Mouse (Mus musculus) adipocyte (in vitro differentiated cells): ENCODE results near the gene Ush2a.

Source experiments
- DNase-seq: peaks from one replicate; pipeline ENCODE4 v3.0.0-alpha.2; 2016; ENCODE audit warnings: low spot score

Gene Ush2a

GRCm38 (mm10) chr1:188772516-188773229 lies 510.9 kb downstream of the Ush2a start:
- no peak for DNase-seq

GRCm38 (mm10) chr1:188773631-188774030 lies 511.8 kb downstream of the Ush2a start:
- no peak for DNase-seq

DNA sequence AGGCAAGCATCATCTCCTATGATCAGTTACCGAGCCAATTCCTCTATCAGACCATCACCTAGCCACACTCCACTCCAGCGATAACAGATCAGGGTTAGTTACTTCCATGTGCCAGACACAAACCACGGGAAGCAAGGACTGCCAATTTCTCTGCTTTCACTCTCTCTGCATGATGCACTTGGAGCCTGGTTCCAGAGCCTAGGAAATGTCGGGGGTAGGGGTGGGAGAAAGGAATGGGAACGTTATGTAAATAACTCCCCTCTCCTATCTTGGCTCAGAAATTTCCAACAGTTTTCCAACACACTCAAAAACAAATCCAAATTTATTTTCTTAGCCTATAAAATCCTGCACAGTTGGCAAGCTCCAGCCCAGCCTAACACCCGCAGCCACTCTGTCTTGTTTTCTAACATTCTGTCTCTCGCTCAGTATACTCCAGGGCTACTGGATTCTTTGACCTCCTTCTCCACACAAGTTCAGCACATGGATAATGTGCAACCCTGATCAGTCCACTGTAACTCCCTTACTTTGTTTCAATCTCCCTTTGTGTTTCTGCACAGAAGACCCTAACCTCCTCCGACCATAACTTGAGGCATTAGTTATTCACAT lies 515.8 kb downstream of the Ush2a start:
- DNase-seq: no peak

GRCm38 (mm10) chr1:188785056-188785455 lies 523.2 kb downstream of the Ush2a start:
- no peak for DNase-seq

DNA sequence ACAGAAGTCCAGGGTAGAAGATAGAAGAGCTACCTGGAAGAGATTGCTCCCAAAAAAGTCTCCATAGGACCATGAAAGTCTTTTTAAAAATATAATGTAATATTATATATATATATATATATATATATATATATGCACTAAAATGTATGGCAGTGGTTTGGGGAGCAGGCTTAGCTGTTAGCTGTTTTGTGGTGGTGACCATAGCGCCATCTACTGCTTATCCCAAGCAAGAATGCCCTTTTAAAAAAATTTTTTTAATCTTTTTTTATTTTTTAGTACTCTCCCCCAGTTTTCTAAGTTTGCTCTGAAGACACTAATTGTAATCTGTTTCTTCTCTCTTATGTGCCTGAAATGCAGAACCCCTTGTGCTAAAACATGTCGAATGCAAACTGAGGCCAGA lies 543.2 kb downstream of the Ush2a start:
- peak; percentile 9 for DNase-seq

DNA sequence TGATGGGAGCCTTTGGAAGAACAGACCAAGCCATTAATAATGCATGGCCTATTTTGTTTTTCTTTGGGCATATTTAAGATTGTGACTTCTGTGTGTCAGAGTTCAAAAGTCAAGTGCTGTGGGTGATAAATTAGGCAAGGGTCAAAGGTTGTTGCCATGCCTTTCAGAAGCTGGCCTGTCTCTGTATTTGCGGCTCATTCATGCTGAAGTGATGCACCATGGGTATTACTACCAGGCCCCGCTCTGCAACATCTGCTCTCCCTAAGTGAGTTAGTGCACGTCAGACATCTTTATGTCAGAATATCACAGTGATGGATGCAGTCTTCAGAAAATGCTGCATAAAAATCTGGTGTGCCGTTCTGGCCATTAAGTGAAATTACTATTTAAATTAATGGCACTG lies 544.0 kb downstream of the Ush2a start:
- no peak for DNase-seq

DNA sequence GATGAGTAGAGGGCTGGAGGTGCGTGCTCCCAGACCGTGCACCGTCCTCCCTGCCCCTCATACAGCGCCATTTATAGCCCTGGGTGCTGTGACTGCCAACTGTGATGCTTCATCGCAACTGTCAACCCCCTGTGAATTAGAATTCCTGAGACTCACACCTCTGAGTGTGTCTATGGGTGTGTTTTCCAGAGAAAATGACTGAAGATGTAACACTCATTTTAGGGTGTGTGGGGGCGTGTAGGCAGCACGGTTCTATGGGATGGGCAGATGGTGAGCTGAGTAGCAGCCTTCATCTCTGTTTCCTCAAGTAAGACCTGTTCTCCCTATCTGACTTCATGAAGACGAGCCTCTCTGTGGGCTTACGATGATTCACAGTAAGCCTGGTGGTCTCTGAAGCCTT lies 548.8 kb downstream of the Ush2a start:
- DNase-seq: no peak

GRCm38 (mm10) chr1:188815072-188815471 lies 553.2 kb downstream of the Ush2a start:
- no peak for DNase-seq

- no peak for DNase-seq
These were observed 562.4 kb downstream of the Ush2a start for GRCm38 (mm10) chr1:188824195-188824594.

DNA sequence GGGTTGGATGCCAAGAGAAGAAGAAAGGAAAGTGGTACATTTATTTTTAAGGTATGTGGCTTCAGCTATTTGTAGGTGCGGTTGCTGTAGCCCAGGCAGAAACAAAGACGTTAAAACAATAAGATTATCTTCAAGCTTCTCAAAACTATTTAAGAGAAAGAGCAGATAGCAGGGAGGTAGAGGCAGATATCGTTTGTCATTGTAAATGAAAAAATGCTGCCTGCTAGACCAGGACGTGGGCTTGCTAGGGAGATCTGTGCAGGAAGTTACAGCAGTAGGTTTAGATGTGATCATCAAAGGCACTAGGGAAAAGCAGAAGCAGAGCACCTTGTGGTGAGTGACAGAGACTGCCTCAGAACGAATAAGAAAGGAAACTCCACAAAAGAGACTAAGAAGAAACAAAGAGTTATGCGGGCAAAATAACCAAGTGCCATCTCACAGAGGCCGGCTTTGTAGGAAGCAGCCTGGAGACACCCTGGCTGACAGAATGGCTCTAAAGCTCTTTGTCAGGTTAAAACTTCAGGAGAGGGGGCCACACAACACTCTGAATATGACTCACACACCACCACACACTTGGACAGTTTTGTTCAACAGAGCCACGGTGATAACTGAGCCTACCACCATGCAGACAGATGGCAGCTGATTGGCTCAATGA lies 563.2 kb downstream of the Ush2a start:
- no peak for DNase-seq

DNA sequence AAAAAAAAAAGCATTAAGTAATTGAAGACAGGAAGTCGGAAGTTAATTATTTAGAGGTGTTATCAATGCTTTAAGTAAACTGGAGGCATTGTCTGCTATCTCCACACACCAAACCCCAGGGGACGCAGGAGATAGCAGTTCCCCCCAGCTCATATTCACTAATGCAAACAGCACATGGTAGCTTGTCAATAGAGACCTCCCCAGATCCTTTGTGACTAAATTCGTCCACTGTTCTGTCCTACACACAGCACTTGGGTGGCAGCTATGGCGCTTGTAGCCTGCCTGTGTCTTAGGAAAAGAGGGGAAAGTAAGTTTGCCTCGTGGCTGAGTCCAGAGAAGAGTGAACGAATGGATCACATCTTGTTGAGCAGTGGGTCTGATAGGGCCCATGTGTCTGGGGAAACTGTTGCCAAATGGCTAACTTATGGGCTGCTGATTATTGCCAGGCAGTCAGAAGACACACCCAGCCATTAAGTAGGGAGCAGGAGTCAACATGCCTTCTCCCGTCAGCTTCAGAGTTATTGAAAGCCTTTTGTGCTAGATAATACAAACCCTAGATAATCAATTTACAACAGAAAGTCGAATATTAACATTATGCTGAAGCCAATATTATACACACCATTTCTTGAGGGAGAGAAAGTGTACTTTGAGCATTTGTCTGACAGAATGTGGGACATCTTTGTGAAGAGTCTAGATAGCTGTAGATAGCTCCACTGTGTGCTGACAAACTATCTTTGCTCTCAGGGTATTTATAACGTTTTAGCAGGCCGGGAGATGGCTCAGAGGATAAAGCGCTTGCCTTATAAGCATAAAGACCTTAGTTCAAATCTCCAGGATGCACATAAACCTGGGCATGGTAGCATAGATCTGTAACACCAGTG lies 568.9 kb downstream of the Ush2a start:
- no peak for DNase-seq

- no peak for DNase-seq
These were observed 572.1 kb downstream of the Ush2a start for GRCm38 (mm10) chr1:188833906-188834305.

DNA sequence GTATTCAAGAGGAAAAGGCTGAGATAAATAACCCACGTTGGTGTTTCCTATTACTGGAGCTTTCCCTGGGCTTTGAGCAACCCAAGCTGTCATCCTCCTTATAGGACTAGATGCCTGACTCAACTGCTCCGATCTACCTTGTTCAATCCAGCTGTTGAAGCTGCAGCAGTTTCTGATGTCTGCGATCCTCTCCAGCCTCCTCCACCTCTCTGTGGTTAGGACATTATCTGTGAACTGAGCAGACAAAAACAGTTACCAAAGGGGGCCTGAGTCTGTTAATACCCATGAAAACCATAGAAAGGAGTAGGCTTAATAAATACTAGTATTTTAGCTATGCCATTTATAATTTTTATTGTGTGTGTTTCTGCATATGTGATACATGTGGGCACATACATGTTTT lies 572.9 kb downstream of the Ush2a start:
- DNase-seq: no peak

DNA sequence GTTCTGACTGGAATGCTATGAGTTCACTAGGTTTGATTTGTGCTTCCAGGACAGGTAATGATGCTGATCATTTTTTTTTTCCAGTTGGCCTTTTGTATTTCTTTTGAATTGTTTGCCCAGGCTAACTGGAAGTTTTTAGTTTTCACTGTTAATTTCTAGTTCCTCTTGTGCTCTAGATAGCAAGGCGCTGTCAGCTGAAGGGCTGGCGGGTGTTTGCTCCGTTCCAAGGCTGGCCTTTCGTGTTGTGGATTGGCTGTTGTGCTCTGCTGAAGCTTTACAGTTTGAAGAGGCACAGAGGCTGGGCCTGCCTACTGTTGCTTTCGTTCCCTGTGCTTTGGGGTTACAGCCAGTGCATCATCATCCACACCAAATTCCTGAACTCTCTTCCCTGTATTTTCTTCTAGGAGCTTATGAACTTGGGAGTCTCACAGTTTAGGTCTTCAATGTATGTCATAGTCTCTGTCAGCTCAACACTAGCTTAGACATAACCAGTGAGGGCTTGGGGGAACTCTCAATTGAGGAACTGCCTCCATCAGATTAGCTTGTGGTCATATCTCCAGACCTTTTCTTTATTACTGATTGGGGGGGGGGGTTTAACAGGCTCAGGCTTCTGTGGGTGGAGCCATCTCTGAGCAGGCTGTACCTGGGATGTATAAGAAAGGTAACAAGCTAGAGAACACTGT lies 575.9 kb downstream of the Ush2a start:
- no peak for DNase-seq

- no peak for DNase-seq
These were observed 585.4 kb downstream of the Ush2a start for GRCm38 (mm10) chr1:188847242-188847641.

DNA sequence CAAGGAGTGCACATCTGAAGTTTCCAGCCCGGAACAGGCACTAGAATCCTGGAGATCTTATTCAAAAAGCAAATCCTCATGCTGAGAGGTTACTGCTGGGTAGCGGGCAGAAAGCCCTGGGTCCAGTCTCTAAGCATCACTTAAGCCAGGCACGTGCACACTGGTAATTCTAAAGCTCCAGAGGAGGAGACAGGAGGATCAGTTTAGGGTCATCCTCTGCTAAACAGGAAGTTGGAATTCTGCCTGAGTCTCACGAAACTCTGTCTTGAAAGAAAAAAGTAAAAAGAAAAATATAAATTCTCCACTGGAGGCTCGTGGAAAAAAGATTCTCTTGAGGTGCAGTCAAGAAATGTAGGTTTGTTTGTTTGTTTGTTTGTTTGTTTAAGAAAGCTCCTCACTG lies 591.0 kb downstream of the Ush2a start:
- no peak for DNase-seq

GRCm38 (mm10) chr1:188854240-188854639 lies 592.4 kb downstream of the Ush2a start:
- no peak for DNase-seq

DNA sequence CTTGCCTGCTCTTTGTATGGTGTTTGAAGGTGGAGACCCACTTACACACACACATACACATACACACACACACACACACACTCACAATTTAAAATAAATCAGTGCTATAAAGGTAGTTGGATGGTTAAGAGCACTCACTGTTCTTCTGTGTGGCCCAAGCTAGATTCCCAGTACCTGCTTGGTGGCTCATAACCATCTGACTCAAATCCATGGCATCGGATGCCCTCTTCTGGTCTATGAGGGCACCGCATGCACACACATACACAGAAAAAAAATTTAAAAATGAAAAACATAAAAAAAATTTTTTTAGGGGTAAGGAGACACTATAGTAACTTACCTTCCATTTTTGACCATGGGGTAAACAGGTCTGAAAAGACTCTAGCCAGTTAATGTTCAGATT lies 593.2 kb downstream of the Ush2a start:
- DNase-seq: no peak

DNA sequence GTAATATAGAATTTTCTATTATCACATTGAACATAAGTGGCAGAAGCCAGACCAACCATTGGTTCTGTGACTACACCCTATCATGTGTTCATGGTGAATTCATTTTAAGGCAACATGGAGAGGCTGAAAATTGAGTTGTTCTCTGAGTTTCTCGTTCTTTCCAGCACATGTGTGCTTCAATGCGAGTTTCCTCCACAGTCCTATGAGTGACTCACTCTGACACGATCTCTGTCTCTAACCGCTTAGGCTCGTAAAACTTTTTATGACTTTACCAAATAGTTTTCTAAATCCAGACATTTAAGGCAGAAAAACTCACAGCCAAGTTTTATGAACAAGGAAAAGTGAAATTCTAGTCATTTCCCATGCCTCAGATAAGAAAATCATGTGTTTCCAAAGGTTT lies 597.9 kb downstream of the Ush2a start:
- DNase-seq: no peak

GRCm38 (mm10) chr1:188865881-188866280 lies 604.1 kb downstream of the Ush2a start:
- no peak for DNase-seq

GRCm38 (mm10) chr1:188866515-188866914 lies 604.7 kb downstream of the Ush2a start:
- DNase-seq: no peak

- DNase-seq: peak; percentile 42
These were observed 616.8 kb downstream of the Ush2a start for GRCm38 (mm10) chr1:188878531-188879055.
